Mouse (Mus musculus) liver, postnatal 0 days (tissue): ENCODE data around the gene Copz1. TPM values are rescaled to one million over a fixed set of nuclear protein-coding genes. Genes with fewer than 3 reads are reported as not detected.

Source experiments
- ATAC-seq: fragments of 200-750 bp; cut with Nextera tagmentation; 2 replicates; pipeline ENCODE4 v1.8.0; 2017; ENCODE audit warnings: mild to moderate bottlenecking, moderate library complexity
- DNase-seq: peaks from one replicate; pipeline ENCODE4 v3.0.0-alpha.2; 2016
- H3K27ac ChIP-seq: fragments of 300-500 bp; sonication (generic); 2 replicates; pipeline ENCODE4 v1.5.1; 2014; ENCODE audit warnings: antibody characterized with exemption, moderate library complexity, mild to moderate bottlenecking, low read depth
- H3K27me3 ChIP-seq: fragments of 300-500 bp; sonication (generic); 2 replicates; pipeline ENCODE4 v1.6.1; 2014; ENCODE audit warnings: low read length, control low read depth, mixed read lengths; ENCODE audit not compliant: insufficient read depth
- H3K36me3 ChIP-seq: fragments of 300-500 bp; sonication (generic); replicated peaks from 2 replicates; pipeline ENCODE4 v1.6.1; 2014; ENCODE audit warnings: mild to moderate bottlenecking, control low read depth, low read length, moderate library complexity, mixed read lengths; ENCODE audit not compliant: insufficient read depth
- H3K4me1 ChIP-seq: fragments of 300-500 bp; sonication (generic); 2 replicates; pipeline ENCODE4 v1.6.1; 2014; ENCODE audit warnings: antibody characterized with exemption, mild to moderate bottlenecking, control low read depth; ENCODE audit not compliant: insufficient read depth
- H3K4me2 ChIP-seq: fragments of 300-500 bp; sonication (generic); 2 replicates; pipeline ENCODE4 v1.6.1; 2014; ENCODE audit warnings: low read depth, mild to moderate bottlenecking, low read length, moderate library complexity, mixed read lengths
- H3K4me3 ChIP-seq: fragments of 300-500 bp; sonication (generic); 2 replicates; pipeline ENCODE4 v1.5.1; 2014; ENCODE audit warnings: low read depth, low read length
- H3K9ac ChIP-seq: fragments of 300-500 bp; sonication (generic); replicated peaks from 2 replicates; pipeline ENCODE4 v1.6.1; 2014; ENCODE audit warnings: mild to moderate bottlenecking, moderate library complexity
- H3K9me3 ChIP-seq: fragments of 300-500 bp; sonication (generic); 2 replicates; pipeline ENCODE4 v1.6.1; 2016; ENCODE audit warnings: mild to moderate bottlenecking, control low read depth, low read length, mixed read lengths
- CTCF ChIP-seq: sonication (generic); IDR thresholded peaks from 2 replicates; pipeline ENCODE4 v1.5.1; 2016; ENCODE audit warnings: antibody characterized with exemption, low read depth
- EP300 ChIP-seq: IDR thresholded peaks from 2 replicates; pipeline ENCODE4 v1.6.1; 2016; ENCODE audit warnings: antibody characterized with exemption, low read depth, mild to moderate bottlenecking
- WGBS: fragments of 180-500 bp; shearing (Covaris S2); extraction: QIAGEN DNeasy Blood & Tissue Kit; methylation state at CpG from one replicate; pipeline ENCODE4 v1.1.7; 2014; ENCODE audit not compliant: insufficient replicate concordance; 5-methylcytosine and 5-hydroxymethylcytosine counted together
- microRNA counts: library from miRNA; unstranded; fragments of <30 nt; microRNA quantifications from one replicate; lab custom pipeline; 2015
- microRNA-seq: library from miRNA; unstranded; fragments of <30 nt; microRNA quantifications from one replicate; pipeline ENCODE4, GENCODE M21; 2016
- polyA plus RNA-seq: library from polyadenylated mRNA; unstranded; fragments of >200 nt; fragmentation: Nextera tagmentation; extraction: Ambion mirVana; gene quantifications from 2 replicates; pipeline ENCODE4 v1.2.1, GENCODE M21; 2015

Gene Copz1
- polyA plus RNA-seq, 1 experiment from 2014 or later: 121 TPM

GRCm38 (mm10) chr15:103340786-103341185 lies 68.3 kb downstream of the Copz1 start:
- no peak for ATAC-seq
- Histone ChIP-seq H3K4me3 (no peak overlapping the region), H3K27me3 (peaks cover 32% of the 10 kb centered on the region), H3K36me3 (peaks cover 19% of the 10 kb centered on the region), H3K4me2 (peak overlapping the region; percentile 94; the same call in 1 of the 2 replicates), H3K4me1 (peaks cover 21% of the 10 kb centered on the region), H3K9ac (no peak overlapping the region), H3K27ac (no peak overlapping the region), H3K9me3 (no peaks in the 10 kb centered on the region)
- peak; percentile 40; the same call in 1 of the 2 replicates for TF ChIP-seq CTCF
- TF ChIP-seq EP300: no peak
- 27% methylated on average over 4 of the region's 4 CpGs for WGBS
- DNase-seq: no peak

GRCm38 (mm10) chr15:103341547-103341946 lies 69.0 kb downstream of the Copz1 start:
- WGBS: 59% methylated on average over 8 of the region's 8 CpGs

GRCm38 (mm10) chr15:103342415-103342814 lies 69.9 kb downstream of the Copz1 start:
- H3K27ac ChIP-seq: no peak overlapping the region
- ATAC-seq: peak; percentile 22
- H3K36me3 ChIP-seq: peaks cover 31% of the 10 kb centered on the region
- H3K9ac ChIP-seq: no peak overlapping the region
- no peak overlapping the region for H3K4me3 ChIP-seq
- H3K27me3 ChIP-seq: peaks cover 32% of the 10 kb centered on the region
- no peaks in the 10 kb centered on the region for H3K9me3 ChIP-seq
- TF ChIP-seq EP300 (no peak), CTCF (peak; percentile 88)
- WGBS: 22% methylated on average over 4 of the region's 4 CpGs
- H3K4me1 ChIP-seq: peaks cover 16% of the 10 kb centered on the region
- peak; percentile 80 for DNase-seq
- no peak overlapping the region for H3K4me2 ChIP-seq

More at GRCm38 (mm10) chr15:103341547-103341946, 69.0 kb downstream of the Copz1 start:
- H3K9ac ChIP-seq: no peak overlapping the region
- no peak overlapping the region for H3K27ac ChIP-seq
- H3K9me3 ChIP-seq: no peaks in the 10 kb centered on the region
- no peak for TF ChIP-seq CTCF
- TF ChIP-seq EP300: no peak
- DNase-seq (no peak), ATAC-seq (no peak)
- H3K4me3 ChIP-seq: no peak overlapping the region
- peaks cover 32% of the 10 kb centered on the region for H3K27me3 ChIP-seq
- H3K4me2 ChIP-seq: no peak overlapping the region
- peaks cover 21% of the 10 kb centered on the region for H3K4me1 ChIP-seq
- H3K36me3 ChIP-seq: peaks cover 27% of the 10 kb centered on the region

- Histone ChIP-seq H3K9ac (no peak overlapping the region), H3K36me3 (peaks cover 37% of the 10 kb centered on the region), H3K4me3 (no peak overlapping the region), H3K4me1 (peaks cover 16% of the 10 kb centered on the region), H3K27me3 (peaks cover 32% of the 10 kb centered on the region), H3K4me2 (no peak overlapping the region), H3K9me3 (no peaks in the 10 kb centered on the region), H3K27ac (no peak overlapping the region)
- ATAC-seq: no peak
- no peak for DNase-seq
- 65% methylated on average over 2 of the region's 3 CpGs for WGBS
- no peak for TF ChIP-seq CTCF
These were observed 70.5 kb downstream of the Copz1 start for GRCm38 (mm10) chr15:103343008-103343407.

GRCm38 (mm10) chr15:103343556-103343955 lies 71.0 kb downstream of the Copz1 start:
- no peak for ATAC-seq
- Histone ChIP-seq H3K4me3 (no peak overlapping the region), H3K9ac (no peak overlapping the region), H3K4me2 (no peak overlapping the region), H3K4me1 (peaks cover 16% of the 10 kb centered on the region), H3K27me3 (peaks cover 29% of the 10 kb centered on the region), H3K9me3 (no peaks in the 10 kb centered on the region), H3K27ac (no peak overlapping the region), H3K36me3 (peaks cover 39% of the 10 kb centered on the region)
- no peak for DNase-seq
- TF ChIP-seq EP300 (no peak), CTCF (no peak; the same call in 1 of the 2 replicates)

GRCm38 (mm10) chr15:103345789-103346188 lies 73.3 kb downstream of the Copz1 start:
- TF ChIP-seq CTCF (no peak), EP300 (no peak)
- ATAC-seq (no peak), DNase-seq (no peak)
- Histone ChIP-seq H3K4me1 (no peaks in the 10 kb centered on the region), H3K27me3 (peaks cover 11% of the 10 kb centered on the region; the same call in 1 of the 2 replicates), H3K9me3 (no peaks in the 10 kb centered on the region), H3K36me3 (peaks cover 60% of the 10 kb centered on the region), H3K4me2 (no peak overlapping the region), H3K4me3 (no peak overlapping the region), H3K9ac (no peak overlapping the region), H3K27ac (no peak overlapping the region)
- WGBS: 82% methylated on average over 6 of the region's 6 CpGs

GRCm38 (mm10) chr15:103347275-103347684 lies 74.8 kb downstream of the Copz1 start:
- Histone ChIP-seq H3K36me3 (peaks cover 74% of the 10 kb centered on the region), H3K27me3 (no peaks in the 10 kb centered on the region), H3K4me2 (no peak overlapping the region), H3K27ac (no peak overlapping the region), H3K4me1 (no peaks in the 10 kb centered on the region), H3K9ac (no peak overlapping the region), H3K9me3 (no peaks in the 10 kb centered on the region), H3K4me3 (no peak overlapping the region)
- DNase-seq (peak; percentile 81), ATAC-seq (peak; percentile 77)
- 3% methylated on average over 2 of the region's 2 CpGs for WGBS
- TF ChIP-seq EP300: no peak
- TF ChIP-seq CTCF: peak; percentile 80

MicroRNAs within 50 kb of the gene (microRNA counts, 519-probe panel; counts per million panel counts)
- 4,939 counts per million, percentile 56 among the panel's probes with 10 or more counts for microRNA mmu-miR-148b (lab: Ali Mortazavi, UCI)

Small RNAs within 50 kb of the gene (microRNA-seq; reads per million reads assigned to microRNA genes)
- 793 reads per million, percentile 69 among the genes with 10 or more reads in this experiment for gene Mir148b

Other genes starting within 250 kb of the Copz1 start
- gene Smug1, start 105.6 kb upstream of the Copz1 start, polyA plus RNA-seq: 3.6 and 3.8 TPM in 2 replicates
- gene Cbx5, start 32.9 kb upstream of the Copz1 start, polyA plus RNA-seq: 19.0 and 23.3 TPM in 2 replicates
- gene Hnrnpa1, start 32.3 kb upstream of the Copz1 start, polyA plus RNA-seq: 126 and 151 TPM in 2 replicates
- 85.8 and 89.1 TPM in 2 replicates for gene Nfe2, start 14.3 kb upstream of the Copz1 start, polyA plus RNA-seq
- 1.1 and 1.8 TPM in 2 replicates for gene Gpr84, start 37.9 kb downstream of the Copz1 start, polyA plus RNA-seq
- 10.1 TPM in 2 replicates for gene Zfp385a, start 67.4 kb downstream of the Copz1 start, polyA plus RNA-seq
- 15.6 and 16.0 TPM in 2 replicates for gene Itga5, start 94.0 kb downstream of the Copz1 start, polyA plus RNA-seq
- gene Gtsf1, start 157.8 kb downstream of the Copz1 start, polyA plus RNA-seq: not detected in 2 replicates
- gene Gtsf2, start 175.8 kb downstream of the Copz1 start, polyA plus RNA-seq: not detected in 2 replicates
- gene Nckap1l, start 181.1 kb downstream of the Copz1 start, polyA plus RNA-seq: 6.0 and 6.8 TPM in 2 replicates
- 0.24 and 0.62 TPM in 2 replicates for gene Pde1b, start 230.3 kb downstream of the Copz1 start, polyA plus RNA-seq